Mouse (Mus musculus) layer of hippocampus, postnatal 14 days (tissue): ENCODE measurements around the gene Tubb3. TPM values are rescaled to one million over a fixed set of nuclear protein-coding genes. Genes with fewer than 3 reads are reported as not detected.
"Not testable (repeated sequence)": the region's sequence is repeated elsewhere in the genome, so short reads cannot be mapped to it uniquely, and the experiment has no call there.

Experiments used
- DNase-seq, 2 experiments: peaks; one replicate each; pipeline ENCODE4 v3.0.0; 2021 to 2022; ENCODE audit warnings: low spot score in 2 of 2, mixed read lengths in 1 of 2
- total RNA-seq, 2 experiments: library from RNA; stranded (reverse); gene quantifications; 2 replicates each; pipeline ENCODE4 v1.2.3; 2021

The Tubb3 gene
- total RNA-seq, 2 experiments from 2014 or later = 559 to 591 TPM

- DNase-seq = peak in 1 of 2 experiments; percentile 40
Measured at GRCm38 (mm10) chr8:123411781-123412327, 630 bp downstream of the Tubb3 start.

- peak; percentile 63 to 87 for DNase-seq
Measured at GRCm38 (mm10) chr8:123412560-123413170, 1.4 kb downstream of the Tubb3 start.

GRCm38 (mm10) chr8:123414255-123414654 is 3.0 kb downstream of the Tubb3 start:
- DNase-seq = no peak

DNA sequence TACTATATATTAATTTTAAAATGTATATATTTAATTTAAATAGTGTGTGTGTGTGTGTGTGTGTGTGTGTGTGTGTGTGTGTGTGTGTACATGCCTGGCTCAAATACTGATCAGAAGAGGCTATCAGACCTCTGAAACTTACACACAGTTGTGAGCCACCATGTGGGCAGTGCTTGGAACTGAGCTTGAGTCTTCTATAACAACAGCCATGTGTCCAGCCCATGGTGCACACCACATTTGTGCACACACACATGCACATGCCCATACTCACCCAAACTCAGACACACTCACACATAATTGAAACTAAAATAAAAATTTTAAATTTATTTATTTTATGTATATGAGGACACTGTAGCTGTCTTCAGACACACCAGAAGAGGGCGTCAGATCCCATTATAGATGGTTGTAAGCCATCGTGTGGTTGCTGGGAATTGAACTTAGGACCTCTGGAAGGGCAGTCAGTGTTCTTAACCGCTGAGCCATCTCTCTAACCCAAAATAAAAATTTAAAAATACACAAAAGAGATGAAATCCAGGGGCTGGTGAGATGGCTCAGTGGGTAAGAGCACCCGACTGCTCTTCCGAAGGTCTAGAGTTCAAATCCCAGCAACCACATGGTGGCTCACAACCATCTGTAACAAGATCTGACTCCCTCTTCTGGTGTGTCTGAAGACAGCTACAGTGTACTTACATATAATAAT is 3.9 kb downstream of the Tubb3 start:
- not testable (repeated sequence) for DNase-seq

GRCm38 (mm10) chr8:123415967-123416943 is 5.0 kb downstream of the Tubb3 start:
- no peak for DNase-seq

DNA sequence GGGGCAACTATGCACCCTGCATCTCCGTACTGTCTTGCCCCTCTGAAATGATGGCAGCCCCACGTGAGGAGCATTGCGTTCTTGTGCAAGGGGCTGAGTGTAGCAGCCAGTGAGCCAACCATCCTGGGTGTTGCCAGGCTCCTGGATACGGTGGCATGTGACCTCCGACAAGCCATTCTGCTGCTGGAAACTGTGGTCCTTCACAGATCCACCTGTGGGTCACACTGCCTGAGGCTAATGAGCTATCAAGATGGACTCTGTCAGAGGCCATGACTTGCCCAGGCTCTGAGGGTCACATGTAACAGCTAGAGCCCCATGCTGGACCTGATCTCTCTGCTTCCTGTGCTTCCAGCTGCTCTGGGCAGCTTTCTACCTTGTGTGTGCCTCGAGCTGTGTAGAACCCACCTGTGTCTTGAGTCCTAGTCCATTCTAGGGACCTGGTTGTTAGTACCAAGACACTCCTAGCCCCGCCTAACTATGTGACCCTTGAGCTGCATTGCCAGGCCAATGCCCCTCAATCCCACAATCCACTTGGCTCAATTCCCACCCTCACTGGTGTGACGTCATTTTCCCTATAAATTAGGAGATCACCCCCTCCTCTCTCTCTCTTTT is 5.8 kb downstream of the Tubb3 start:
- no peak for DNase-seq

DNA sequence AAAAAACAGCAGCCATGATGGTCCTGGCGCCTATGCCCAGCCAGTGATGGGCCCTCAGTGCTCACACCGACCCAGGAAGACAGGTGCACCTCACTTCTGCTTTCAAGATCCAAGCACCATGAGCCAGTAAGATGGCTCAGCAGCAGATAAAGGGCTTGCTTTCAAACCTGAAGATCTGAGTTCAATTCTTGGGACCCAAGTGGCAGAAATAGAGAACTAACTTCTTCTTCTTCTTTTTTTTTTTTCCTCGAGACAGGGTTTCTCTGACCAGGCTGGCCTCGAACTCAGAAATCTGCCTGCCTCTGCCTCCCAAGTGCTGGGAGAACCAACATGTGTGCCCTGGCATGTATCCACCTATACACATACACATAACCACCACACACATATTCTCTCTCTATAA is 8.5 kb downstream of the Tubb3 start:
- DNase-seq = no peak

GRCm38 (mm10) chr8:123420525-123421281 is 9.5 kb downstream of the Tubb3 start:
- DNase-seq = no peak

DNA sequence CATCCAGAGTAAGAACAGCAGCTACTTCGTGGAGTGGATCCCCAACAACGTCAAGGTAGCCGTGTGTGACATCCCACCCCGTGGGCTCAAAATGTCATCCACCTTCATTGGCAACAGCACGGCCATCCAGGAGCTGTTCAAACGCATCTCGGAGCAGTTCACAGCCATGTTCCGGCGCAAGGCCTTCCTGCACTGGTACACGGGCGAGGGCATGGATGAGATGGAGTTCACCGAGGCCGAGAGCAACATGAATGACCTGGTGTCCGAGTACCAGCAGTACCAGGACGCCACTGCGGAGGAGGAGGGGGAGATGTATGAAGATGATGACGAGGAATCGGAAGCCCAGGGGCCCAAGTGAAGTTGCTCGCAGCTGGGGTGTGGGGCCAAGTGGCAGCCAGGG is 10.1 kb downstream of the Tubb3 start:
- no peak for DNase-seq

- peak; percentile 63 to 83 for DNase-seq
Measured at GRCm38 (mm10) chr8:123422056-123422780, 11.0 kb downstream of the Tubb3 start.

DNA sequence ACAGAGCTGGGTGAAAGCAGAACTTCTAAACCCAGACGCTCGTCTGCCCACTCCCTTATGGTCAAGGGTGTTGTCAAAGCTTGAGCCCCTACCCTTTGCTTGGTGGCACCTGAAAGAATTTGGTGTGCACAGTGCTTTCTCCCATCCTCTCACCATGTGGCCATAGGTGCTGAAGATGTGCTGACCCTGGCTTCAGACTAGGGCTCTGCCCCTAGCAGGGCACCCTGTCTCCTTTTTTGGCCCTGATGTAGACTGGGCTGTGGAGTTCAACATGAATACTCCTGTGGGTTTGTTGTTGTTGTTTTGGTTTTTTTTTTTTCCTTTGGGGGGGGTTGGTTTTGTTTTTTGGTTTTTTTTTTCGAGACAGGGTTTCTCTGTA is 11.5 kb downstream of the Tubb3 start:
- no peak for DNase-seq

GRCm38 (mm10) chr8:123423441-123423840 is 12.2 kb downstream of the Tubb3 start, which contains the start of gene Def8:
TSS of gene Def8 (plus strand) at chr8:123423527.
- DNase-seq = no peak

- DNase-seq = no peak
Measured at GRCm38 (mm10) chr8:123426511-123427509, 15.6 kb downstream of the Tubb3 start.

DNA sequence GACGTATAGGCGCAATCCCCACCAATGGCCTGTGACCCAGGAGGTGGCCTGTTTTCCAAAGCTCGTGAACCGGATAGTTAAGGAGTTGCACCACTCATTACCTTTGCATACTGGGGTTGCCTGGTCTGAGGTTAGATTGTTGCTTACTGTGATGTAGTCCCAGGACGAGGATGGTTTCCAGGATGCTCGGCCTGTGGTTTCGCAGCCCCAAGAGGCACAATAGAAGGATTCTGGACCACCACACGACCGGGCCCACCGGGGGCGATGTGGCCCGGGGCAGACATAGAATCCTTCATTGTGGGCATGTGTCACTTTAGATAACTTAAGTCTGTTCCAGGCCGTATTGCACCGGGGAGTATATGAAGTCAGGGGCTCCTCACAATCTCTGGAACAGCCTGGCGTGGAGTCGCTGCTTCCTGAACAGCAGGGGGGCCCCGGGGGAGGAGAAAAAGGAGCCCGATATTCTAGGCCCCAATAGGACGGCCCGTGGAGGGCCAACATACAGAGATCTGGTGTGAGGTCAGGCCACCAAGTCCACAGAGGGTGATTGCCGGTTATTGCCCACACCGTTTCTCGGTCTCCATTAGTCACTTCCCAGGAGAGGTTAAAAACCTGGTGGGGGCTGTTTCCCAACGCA is 16.5 kb downstream of the Tubb3 start:
- no peak for DNase-seq

DNA sequence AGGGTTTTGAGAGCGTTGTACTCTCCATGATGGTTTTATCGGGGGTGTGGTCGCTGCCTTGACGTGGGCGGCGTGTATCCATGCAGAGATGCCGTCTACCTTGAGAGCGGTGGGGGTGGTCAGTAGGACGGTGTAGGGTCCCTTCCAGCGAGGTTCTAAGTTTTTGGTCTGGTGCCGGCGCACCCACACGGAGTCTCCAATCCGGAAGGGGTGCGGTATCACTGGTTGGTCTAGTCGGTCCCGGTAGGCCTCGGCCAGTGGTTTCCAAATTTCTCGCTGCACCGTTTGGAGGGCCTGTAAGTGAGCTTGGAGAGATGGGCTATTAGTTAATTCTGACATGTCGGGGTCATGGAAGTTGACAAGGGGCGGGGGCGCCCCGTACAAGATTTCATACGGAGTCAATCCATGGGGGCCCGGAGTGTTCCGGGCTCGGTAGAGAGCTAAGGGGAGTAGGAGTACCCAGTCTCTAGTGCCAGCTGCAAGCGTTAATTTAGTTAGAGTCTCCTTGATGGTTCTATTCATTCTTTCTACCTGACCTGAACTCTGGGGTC is 17.2 kb downstream of the Tubb3 start:
- no peak for DNase-seq

GRCm38 (mm10) chr8:123428939-123429721 is 17.9 kb downstream of the Tubb3 start:
- no peak for DNase-seq

DNA sequence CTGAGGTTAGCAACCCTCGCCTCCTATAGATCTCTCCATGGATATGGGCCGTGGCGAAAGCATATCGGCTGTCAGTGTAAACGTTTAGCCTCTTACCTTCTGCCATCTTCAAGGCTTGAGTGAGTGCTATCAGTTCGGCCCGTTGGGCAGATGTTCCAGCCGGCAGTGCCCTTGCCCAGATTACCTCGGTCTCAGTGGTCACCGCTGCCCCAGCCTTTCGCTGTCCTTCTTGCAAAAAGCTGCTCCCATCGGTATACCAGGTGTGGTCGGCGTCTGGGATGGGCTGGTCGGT is 18.4 kb downstream of the Tubb3 start:
- DNase-seq = not testable (repeated sequence)
